Mouse (Mus musculus): ENCODE data around the gene Ankk1. TPM values are rescaled to one million over a fixed set of nuclear protein-coding genes. Genes with fewer than 3 reads are reported as not detected.

Gene Ankk1
- 0.06 TPM in 1 of 2 replicates, not detected in the other for polyA plus RNA-seq (2012; rRNA removed)

DNA sequence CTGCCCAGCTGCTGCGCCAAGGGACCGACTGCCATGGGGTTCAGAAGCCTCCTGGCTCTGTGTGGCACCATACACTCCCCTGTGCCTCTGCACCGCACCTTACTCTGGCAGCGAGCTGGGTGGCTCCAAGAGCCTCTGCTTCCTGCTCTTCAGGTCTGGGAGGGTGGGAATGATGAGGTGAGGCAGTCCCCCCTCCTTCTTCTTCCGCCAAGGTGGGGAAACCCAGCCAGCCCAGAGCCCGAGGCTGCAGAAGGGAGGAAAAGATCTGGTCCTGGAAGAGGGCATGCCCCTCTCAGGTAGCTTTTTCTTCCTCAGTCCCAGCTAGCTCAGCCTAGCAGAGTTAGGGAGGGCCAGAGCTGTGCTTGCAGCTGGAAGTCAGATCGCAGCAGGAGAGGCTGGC is at the start of gene Ankk1:
TSS of gene Ankk1 (minus strand) at position 101 of the 400 bp plus-strand sequence.

Other genes starting within 250 kb of the Ankk1 start
- not detected in 2 replicates for gene Gm4894, start 176.5 kb downstream of the Ankk1 start, polyA plus RNA-seq (2012; rRNA removed)
- gene Drd2, start 86.4 kb downstream of the Ankk1 start, polyA plus RNA-seq (2012; rRNA removed) = 0.09 and 0.10 TPM in 2 replicates
- gene Ttc12, start 59.2 kb upstream of the Ankk1 start, polyA plus RNA-seq (2012; rRNA removed) = 0.57 and 0.63 TPM in 2 replicates

All from colon, adult 2 months (tissue).